Mouse (Mus musculus) testis, postnatal 14 days (tissue): ENCODE measurements around the gene Spock1.
"Not testable (repeated sequence)": the region's sequence is repeated elsewhere in the genome, so short reads cannot be mapped to it uniquely, and the experiment has no call there.

ENCODE experiments used
- DNase-seq: peaks from one replicate; pipeline ENCODE4 v3.0.0; 2021; ENCODE audit warnings: low spot score

Gene Spock1

DNA sequence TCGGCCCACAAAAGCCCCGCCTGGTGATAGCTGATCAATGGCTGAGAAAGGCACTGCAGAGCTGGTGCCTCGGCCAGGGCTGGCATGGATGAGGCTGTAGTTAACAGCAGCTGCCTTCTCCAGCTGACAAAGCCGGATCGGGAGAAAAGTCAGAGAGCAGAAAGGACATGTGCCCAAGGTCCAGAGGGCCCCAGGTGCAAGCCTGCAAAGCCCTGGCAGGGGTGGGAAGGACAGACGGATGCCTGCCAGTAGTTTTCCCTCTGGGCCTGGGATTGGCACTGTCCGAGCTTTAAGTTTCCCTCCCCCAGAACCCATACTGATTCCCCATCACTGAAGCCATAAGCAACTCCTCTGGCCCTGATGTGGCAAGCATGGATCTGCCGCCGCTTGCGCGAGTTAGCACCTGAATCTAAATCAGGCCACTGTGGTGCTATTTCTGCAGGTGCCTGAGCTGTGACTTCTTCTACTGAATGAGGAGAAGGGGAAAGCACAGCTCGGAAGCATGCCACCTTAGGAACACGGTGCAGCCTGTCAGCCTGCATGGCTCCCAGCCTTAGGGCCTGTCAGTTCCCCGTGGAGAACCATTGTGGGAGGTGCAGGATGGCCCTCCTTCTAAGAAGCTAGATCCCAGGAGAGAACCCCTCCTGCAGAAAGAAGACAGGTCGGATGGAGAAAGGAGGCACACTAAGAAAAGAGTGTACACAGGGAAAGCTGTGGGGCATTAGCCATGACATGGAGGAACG, 423.5 kb downstream of the Spock1 start:
- no peak for DNase-seq

- no peak for DNase-seq
These were observed 431.4 kb downstream of the Spock1 start for GRCm38 (mm10) chr13:57476700-57477099.

GRCm38 (mm10) chr13:57474068-57474467, 434.1 kb downstream of the Spock1 start:
- no peak for DNase-seq

DNA sequence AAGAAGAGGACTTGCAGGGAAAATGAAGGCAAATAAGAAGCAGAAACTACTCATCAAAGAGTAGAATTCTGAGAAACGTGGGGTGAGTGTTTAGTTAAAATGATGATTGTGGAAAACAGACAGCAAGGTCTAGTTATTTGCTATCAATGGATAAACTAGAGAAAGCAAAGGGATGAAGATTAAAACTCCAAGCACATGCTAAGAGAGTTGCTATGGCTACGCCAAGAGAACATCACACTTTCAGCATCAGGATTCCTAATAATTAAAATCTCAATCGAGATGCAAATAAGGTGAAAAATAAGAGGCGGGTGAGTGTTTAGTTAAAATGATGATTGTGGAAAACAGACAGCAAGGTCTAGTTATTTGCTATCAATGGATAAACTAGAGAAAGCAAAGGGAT, 437.2 kb downstream of the Spock1 start:
- DNase-seq, result not testable (repeated sequence)

GRCm38 (mm10) chr13:57459978-57460377, 448.2 kb downstream of the Spock1 start:
- DNase-seq, result no peak

DNA sequence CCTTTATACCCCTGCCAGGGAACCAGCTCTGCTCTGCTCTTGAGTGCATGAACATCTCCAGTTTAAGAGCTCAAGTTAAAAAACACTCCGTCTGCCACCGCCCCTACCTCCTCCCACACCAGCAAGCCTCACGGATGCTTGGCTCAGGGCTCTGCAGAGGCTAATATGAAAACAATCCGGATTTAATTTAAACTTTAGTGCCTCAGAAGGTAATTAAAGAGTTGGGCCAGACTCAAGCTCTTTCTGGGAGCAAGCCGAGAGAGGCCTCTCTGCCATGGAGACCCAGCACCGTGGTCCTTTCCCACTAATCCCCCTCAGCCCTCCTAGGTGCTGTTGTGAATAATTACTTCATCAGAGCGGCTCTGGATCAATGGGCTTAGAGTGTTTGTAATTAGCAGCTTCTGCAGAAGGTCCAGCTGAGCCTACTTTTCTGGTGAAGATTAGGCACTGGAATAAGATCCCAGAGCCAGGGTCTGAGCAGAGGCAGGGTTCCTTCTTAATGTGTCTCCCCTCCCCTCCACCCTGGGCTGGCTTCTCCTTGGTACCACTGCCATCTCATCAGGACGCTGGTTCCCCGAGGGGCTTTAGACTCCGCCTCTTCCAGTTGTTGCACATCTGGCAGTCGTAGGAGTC, 457.8 kb downstream of the Spock1 start:
- no peak for DNase-seq

DNA sequence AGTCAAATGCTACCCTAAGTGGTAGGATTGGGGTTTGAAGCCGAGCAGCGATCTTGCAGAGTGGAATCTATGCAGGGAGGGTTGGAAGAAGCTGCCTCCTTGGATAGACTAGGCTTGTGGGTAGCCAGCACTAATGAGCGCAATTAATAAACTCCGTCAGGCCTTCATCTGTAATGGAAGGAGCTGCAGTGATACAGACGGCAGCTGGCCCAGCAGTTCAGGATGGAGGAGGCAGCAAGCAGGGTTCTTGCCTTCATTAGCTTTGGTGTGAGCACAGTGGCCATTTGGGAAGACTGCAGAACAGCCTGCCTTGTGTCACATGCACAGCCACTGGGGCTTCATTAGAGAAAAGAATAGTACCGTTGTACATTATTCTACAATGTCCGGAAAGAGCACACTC, 459.2 kb downstream of the Spock1 start:
- no peak for DNase-seq

- no peak for DNase-seq
These were observed 463.2 kb downstream of the Spock1 start for GRCm38 (mm10) chr13:57444977-57445376.

- DNase-seq, result no peak
These were observed 468.0 kb downstream of the Spock1 start for GRCm38 (mm10) chr13:57440111-57440510.

- no peak for DNase-seq
These were observed 472.4 kb downstream of the Spock1 start for GRCm38 (mm10) chr13:57435726-57436220.

DNA sequence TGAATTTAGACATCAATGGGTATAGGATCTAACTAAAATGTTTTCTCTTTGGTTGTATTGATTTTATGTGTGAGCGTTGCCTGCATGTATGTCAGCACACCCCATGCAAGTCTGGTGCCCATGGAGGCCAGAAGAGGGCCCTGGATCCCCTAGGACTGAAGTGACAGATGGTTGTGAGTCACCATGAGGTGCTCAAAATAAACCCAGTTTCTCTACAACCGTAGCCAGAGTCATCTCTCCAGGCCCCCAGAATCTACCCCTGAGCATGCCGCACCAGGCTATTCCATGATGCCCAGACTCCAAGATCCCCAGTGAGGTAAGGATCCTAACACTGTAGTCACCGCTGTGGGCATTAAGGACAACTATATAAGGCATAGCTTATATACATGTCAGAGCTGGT, 474.3 kb downstream of the Spock1 start:
- no peak for DNase-seq

GRCm38 (mm10) chr13:57431815-57432214, 476.3 kb downstream of the Spock1 start:
- no peak for DNase-seq

DNA sequence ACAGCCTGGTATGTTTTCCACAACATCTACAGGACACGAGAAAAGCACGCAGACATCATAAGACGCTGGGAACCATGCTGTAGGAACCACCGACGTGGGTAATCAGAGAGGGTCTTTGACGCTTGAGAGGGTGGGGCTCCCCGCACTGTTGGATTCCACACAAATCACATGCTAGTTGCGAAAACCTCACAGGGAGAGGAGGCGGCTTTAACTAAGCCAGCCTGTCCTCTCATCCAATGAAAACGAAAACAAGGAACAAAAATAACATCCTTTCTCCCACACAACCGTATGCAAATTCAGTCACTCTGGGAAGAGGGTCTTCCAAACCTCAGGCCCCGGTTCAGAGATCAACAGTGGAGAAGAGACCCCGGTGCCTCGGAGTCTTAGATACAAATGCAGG, 479.3 kb downstream of the Spock1 start:
- DNase-seq, result no peak

DNA sequence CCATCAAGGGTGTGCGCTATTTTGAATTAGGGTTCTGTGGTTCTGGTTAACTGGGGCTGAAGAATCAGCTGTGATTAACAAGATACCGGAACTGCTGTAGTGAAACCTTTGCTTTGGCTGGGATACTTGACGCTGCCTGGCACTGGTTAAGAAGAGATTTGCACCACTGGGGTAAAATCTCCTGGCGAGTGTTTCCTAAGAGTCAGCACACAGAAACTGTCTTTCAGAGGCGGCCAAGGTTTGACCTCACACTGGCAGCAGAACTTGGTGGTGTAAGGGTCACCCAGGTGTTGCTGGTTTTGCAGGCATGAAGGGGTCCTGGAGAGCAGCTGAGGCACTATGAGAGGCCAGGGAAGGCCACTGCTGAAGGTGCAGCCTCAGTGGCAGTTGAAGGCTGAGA, 489.4 kb downstream of the Spock1 start:
- no peak for DNase-seq

DNA sequence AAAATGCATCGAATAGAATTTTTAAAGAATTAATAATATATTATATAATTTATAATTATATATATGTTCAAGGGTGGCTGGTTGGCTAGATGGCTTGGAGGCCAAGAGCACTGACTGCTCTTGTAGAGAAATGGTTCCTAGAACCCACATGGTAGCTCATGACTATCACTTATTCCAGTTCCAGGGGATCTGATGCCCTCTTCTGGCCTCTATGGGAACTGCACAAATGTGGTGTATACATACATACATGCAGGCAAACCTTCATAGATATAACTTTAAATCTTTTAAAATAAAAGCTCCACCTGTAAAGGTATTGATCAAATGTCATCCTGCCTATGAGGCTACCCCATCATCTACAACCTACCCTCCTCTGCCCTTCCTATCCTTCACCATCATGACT, 493.4 kb downstream of the Spock1 start:
- DNase-seq, result no peak

- no peak for DNase-seq
These were observed 500.5 kb downstream of the Spock1 start for GRCm38 (mm10) chr13:57407666-57408065.

DNA sequence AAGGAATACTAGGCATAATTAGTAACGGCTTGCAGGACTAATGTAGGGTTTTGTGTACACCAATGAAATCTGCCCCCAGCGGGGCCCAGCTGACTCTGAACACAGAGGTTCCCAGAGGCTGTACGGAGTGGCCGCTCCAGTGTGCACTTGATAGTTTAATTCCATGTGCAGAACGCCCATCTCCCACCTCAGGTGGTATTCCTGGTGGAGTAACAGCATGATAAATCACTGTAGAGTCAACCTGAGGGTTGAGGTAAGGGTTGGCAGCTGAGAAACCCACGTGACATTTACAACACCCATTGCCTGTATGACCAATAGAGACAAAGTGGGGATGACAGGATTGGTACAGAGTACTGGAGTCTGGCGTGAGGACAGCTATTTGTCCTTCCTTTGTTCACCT, 505.7 kb downstream of the Spock1 start:
- no peak for DNase-seq

- DNase-seq, result no peak
These were observed 535.9 kb downstream of the Spock1 start for GRCm38 (mm10) chr13:57372141-57372700.
